Mouse (Mus musculus) heart, embryonic 14.5 days (tissue): Measurements from ENCODE around the gene Srp14. TPM values are rescaled to one million over a fixed set of nuclear protein-coding genes. Genes with fewer than 3 reads are reported as not detected.

Experiments
- ATAC-seq: fragments of 200-750 bp; cut with Nextera tagmentation; 2 replicates; pipeline ENCODE4 v1.8.0; 2017; ENCODE audit warnings: low read depth, moderate TSS enrichment; ENCODE audit not compliant: insufficient number of reproducible peaks, insufficient read depth, low FRiP score
- H3K27ac ChIP-seq, 2 experiments: fragments of 200-500 bp in 1 of 2; fragments of 300-500 bp in 1 of 2; sonication (generic) in 1 of 2; replicated peaks in 1 of 2; 2 replicates each; pipeline ENCODE4 v1.5.1; 2012 to 2014; ENCODE audit warnings: low read depth in 2 of 2, low read length in 2 of 2, control low read depth in 1 of 2, mild to moderate bottlenecking in 1 of 2, mixed read lengths in 1 of 2; ENCODE audit not compliant: control insufficient read depth in 1 of 2, insufficient read depth in 1 of 2
- H3K27me3 ChIP-seq: fragments of 300-500 bp; sonication (generic); 2 replicates; pipeline ENCODE4 v1.6.1; 2014; ENCODE audit warnings: mild to moderate bottlenecking, low read length, control low read depth; ENCODE audit not compliant: control insufficient read depth, insufficient read depth
- H3K36me3 ChIP-seq: fragments of 300-500 bp; sonication (generic); 2 replicates; pipeline ENCODE4 v1.6.1; 2014; ENCODE audit warnings: mild to moderate bottlenecking, control low read depth, low read length, mixed read lengths; ENCODE audit not compliant: control insufficient read depth, insufficient read depth
- H3K4me1 ChIP-seq, 2 experiments: fragments of 200-500 bp in 1 of 2; fragments of 300-500 bp in 1 of 2; sonication (generic) in 1 of 2; 2 replicates each; pipeline ENCODE4 v1.6.1; 2012 to 2014; ENCODE audit warnings: low read length in 2 of 2, control low read depth in 1 of 2, mixed read lengths in 1 of 2; ENCODE audit not compliant: control insufficient read depth in 2 of 2, insufficient read depth in 2 of 2
- H3K4me2 ChIP-seq: fragments of 300-500 bp; sonication (generic); 2 replicates; pipeline ENCODE4 v1.6.1; 2014; ENCODE audit warnings: mild to moderate bottlenecking, low read length
- H3K4me3 ChIP-seq, 2 experiments: fragments of 200-500 bp in 1 of 2; fragments of 300-500 bp in 1 of 2; sonication (generic) in 1 of 2; 2 replicates each; pipeline ENCODE4 v1.5.1; 2012 to 2014; ENCODE audit warnings: low read length in 2 of 2, mild to moderate bottlenecking in 2 of 2, control low read depth in 1 of 2, low read depth in 1 of 2, moderate library complexity in 1 of 2; ENCODE audit not compliant: control insufficient read depth in 1 of 2, insufficient read depth in 1 of 2
- H3K9ac ChIP-seq: fragments of 300-500 bp; sonication (generic); 2 replicates; pipeline ENCODE4 v1.6.1; 2014; ENCODE audit warnings: mild to moderate bottlenecking, low read length
- H3K9me3 ChIP-seq: fragments of 300-500 bp; sonication (generic); 2 replicates; pipeline ENCODE4 v1.6.1; 2016; ENCODE audit warnings: low read length, control low read depth; ENCODE audit not compliant: control insufficient read depth
- WGBS: fragments of 180-500 bp; shearing (Covaris S2); extraction: QIAGEN DNeasy Blood & Tissue Kit; methylation state at CpG from one replicate; pipeline ENCODE4 v1.1.7; 2014; 5-methylcytosine and 5-hydroxymethylcytosine counted together
- polyA plus RNA-seq: library from polyadenylated mRNA; unstranded; fragments of >200 nt; fragmentation: Nextera tagmentation; extraction: Ambion mirVana; gene quantifications from 2 replicates; pipeline ENCODE4 v1.2.1, GENCODE M21; 2014

The Srp14 gene
- polyA plus RNA-seq, 1 experiment from 2014 or later = 239 TPM

GRCm38 (mm10) chr2:118451056-118451455 is 28.5 kb downstream of the Srp14 start:
- Histone ChIP-seq H3K4me2 (no peak overlapping the region), H3K27ac (no peak overlapping the region), H3K36me3 (peaks cover 68% of the 10 kb centered on the region), H3K9ac (no peak overlapping the region), H3K9me3 (no peaks in the 10 kb centered on the region), H3K4me1 (no peaks in the 10 kb centered on the region), H3K27me3 (no peaks in the 10 kb centered on the region), H3K4me3 (no peak overlapping the region)
- WGBS = 91% methylated on average over 6 of the region's 6 CpGs
- ATAC-seq = no peak

GRCm38 (mm10) chr2:118448181-118448580 is 31.3 kb downstream of the Srp14 start:
- no peak overlapping the region for H3K4me2 ChIP-seq
- WGBS = 85% methylated on average over 12 of the region's 12 CpGs
- no peaks in the 10 kb centered on the region for H3K27me3 ChIP-seq
- no peaks in the 10 kb centered on the region for H3K4me1 ChIP-seq
- H3K27ac ChIP-seq = no peak overlapping the region
- peaks cover 51% of the 10 kb centered on the region for H3K36me3 ChIP-seq
- no peaks in the 10 kb centered on the region for H3K9me3 ChIP-seq
- H3K4me3 ChIP-seq = no peak overlapping the region
- no peak for ATAC-seq
- H3K9ac ChIP-seq = no peak overlapping the region

GRCm38 (mm10) chr2:118445696-118446674 is 33.5 kb downstream of the Srp14 start:
- WGBS = 62% methylated on average over 13 of the region's 13 CpGs
- peaks cover 51% of the 10 kb centered on the region for H3K36me3 ChIP-seq
- ATAC-seq = no peak

GRCm38 (mm10) chr2:118442723-118443122 is 36.8 kb downstream of the Srp14 start:
- H3K4me2 ChIP-seq = no peak overlapping the region
- H3K4me1 ChIP-seq = peaks cover 2 to 8% of the 10 kb centered on the region in 2 experiments; a peak in 3 of 4 replicates
- H3K27ac ChIP-seq = 0 out of 4 replicates have a peak overlapping the region, but pooled peaks of 1 of the 2 experiments have one; percentile 19
- H3K4me3 ChIP-seq = no peak overlapping the region
- no peaks in the 10 kb centered on the region for H3K9me3 ChIP-seq
- WGBS = 80% methylated on average over 4 of the region's 4 CpGs
- H3K27me3 ChIP-seq = no peaks in the 10 kb centered on the region
- peaks cover 52% of the 10 kb centered on the region for H3K36me3 ChIP-seq
- no peak for ATAC-seq
- H3K9ac ChIP-seq = no peak overlapping the region

More at GRCm38 (mm10) chr2:118445696-118446674, 33.5 kb downstream of the Srp14 start:
- no peak overlapping the region for H3K27ac ChIP-seq
- peaks cover 2 to 8% of the 10 kb centered on the region in 2 experiments; a peak in 3 of 4 replicates for H3K4me1 ChIP-seq
- H3K9ac ChIP-seq = no peak overlapping the region
- H3K27me3 ChIP-seq = no peaks in the 10 kb centered on the region
- H3K9me3 ChIP-seq = no peaks in the 10 kb centered on the region
- H3K4me2 ChIP-seq = no peak overlapping the region
- H3K4me3 ChIP-seq = no peak overlapping the region

GRCm38 (mm10) chr2:118442172-118442571 is 37.3 kb downstream of the Srp14 start:
- 92% methylated on average over 5 of the region's 5 CpGs for WGBS
- no peak overlapping the region for H3K27ac ChIP-seq
- H3K4me3 ChIP-seq = no peak overlapping the region
- no peak for ATAC-seq
- peaks cover 2 to 8% of the 10 kb centered on the region in 2 experiments; a peak in 3 of 4 replicates for H3K4me1 ChIP-seq
- no peak overlapping the region for H3K9ac ChIP-seq
- no peak overlapping the region for H3K4me2 ChIP-seq
- H3K9me3 ChIP-seq = no peaks in the 10 kb centered on the region
- H3K27me3 ChIP-seq = no peaks in the 10 kb centered on the region
- H3K36me3 ChIP-seq = peaks cover 52% of the 10 kb centered on the region

- peaks cover 92% of the 10 kb centered on the region for H3K36me3 ChIP-seq
- no peak overlapping the region for H3K4me2 ChIP-seq
- H3K4me1 ChIP-seq = no peaks in the 10 kb centered on the region
- no peaks in the 10 kb centered on the region for H3K9me3 ChIP-seq
- ATAC-seq = no peak
- 69% methylated on average over 5 of the region's 5 CpGs for WGBS
- no peak overlapping the region for H3K9ac ChIP-seq
- no peak overlapping the region for H3K4me3 ChIP-seq
- H3K27me3 ChIP-seq = no peaks in the 10 kb centered on the region
- H3K27ac ChIP-seq = no peak overlapping the region
Measured at GRCm38 (mm10) chr2:118431589-118431988, 47.9 kb downstream of the Srp14 start.

GRCm38 (mm10) chr2:118430630-118431029 is 48.9 kb downstream of the Srp14 start:
- Histone ChIP-seq H3K9ac (no peak overlapping the region), H3K4me3 (no peak overlapping the region), H3K27me3 (no peaks in the 10 kb centered on the region), H3K27ac (no peak overlapping the region), H3K36me3 (peaks cover 86% of the 10 kb centered on the region), H3K9me3 (no peaks in the 10 kb centered on the region), H3K4me1 (no peaks in the 10 kb centered on the region), H3K4me2 (no peak overlapping the region)
- no peak for ATAC-seq
- WGBS = 72% methylated on average over 16 of the region's 16 CpGs
